15 mouse cellular contexts compared by ENCODE assay signal in genomic region chr5:75635385-75635784, GRCm38 (mm10).
DNase-seq lines count a peak whose midpoint lies in the region; ATAC-seq lines count a peak whose summit lies in the region.
"Had no signal": no experiment of that assay in that cellular context is flagged by ENCODE, and none has a peak within 500 bp of the region (broad histone marks: within the 10 kb centered on the region; RNA-seq: fewer than 3 reads in every experiment).

No protein-coding gene starts in this region.

- H3K27ac ChIP-seq in neural tube, embryonic 15.5 days (replicated peaks), result no peak overlapping the region
- H3K27ac ChIP-seq: embryonic facial prominence, embryonic 12.5 days; liver, embryonic 13.5 days had no signal

- WGBS in neural tube, embryonic 15.5 days, result 65% methylated on average over 12 of the region's 12 CpGs

- H3K27me3 ChIP-seq in neural tube, embryonic 15.5 days (replicated peaks), result no peaks in the 10 kb centered on the region
- H3K27me3 ChIP-seq: embryonic facial prominence, embryonic 12.5 days; liver, embryonic 13.5 days had no signal

- no peak for ATAC-seq in neural tube, embryonic 15.5 days (ENCODE audit: low FRiP score)
- ATAC-seq: intestine, embryonic 16.5 days had no signal

- H3K4me3 ChIP-seq in neural tube, embryonic 15.5 days (replicated peaks), result no peak overlapping the region
- H3K4me3 ChIP-seq: embryonic facial prominence, embryonic 12.5 days; liver, embryonic 13.5 days had no signal

- peaks cover 7% of the 10 kb centered on the region; the same call in 1 of the 2 replicates for H3K36me3 ChIP-seq in neural tube, embryonic 15.5 days
- H3K36me3 ChIP-seq: embryonic facial prominence, embryonic 12.5 days had no signal

- no peaks in the 10 kb centered on the region for H3K9me3 ChIP-seq in neural tube, embryonic 15.5 days (replicated peaks)
- H3K9me3 ChIP-seq: embryonic facial prominence, embryonic 12.5 days; liver, embryonic 13.5 days had no signal

- H3K9ac ChIP-seq in neural tube, embryonic 15.5 days (replicated peaks), result no peak overlapping the region
- H3K9ac ChIP-seq: embryonic facial prominence, embryonic 12.5 days; liver, embryonic 13.5 days had no signal

- H3K4me1 ChIP-seq in neural tube, embryonic 15.5 days, result peaks cover 15% of the 10 kb centered on the region
- H3K4me1 ChIP-seq: embryonic facial prominence, embryonic 12.5 days had no signal

- peak; percentile 8 to 37 for DNase-seq in frontal cortex, adult 2 months (ENCODE audit: extremely low spot score in 1 of 2, low spot score in 1 of 2)
- no peak for DNase-seq in frontal cortex, postnatal 25 days (ENCODE audit: low spot score in 2 of 2)
- peak; percentile 73 for DNase-seq in brain, adult 2 months (ENCODE audit: low read depth, low spot score)
- peak; percentile 53 to 71 for DNase-seq in cerebellum, postnatal 10 days
- DNase-seq in left cerebral cortex, postnatal 36 days (ENCODE audit: low spot score in 2 of 2), result peak; percentile 37 to 43
- no peak for DNase-seq in spleen, adult 12 weeks (ENCODE audit: low spot score)
- no peak for DNase-seq in urinary bladder, postnatal 25 days (ENCODE audit: low spot score)
- DNase-seq: B cell, adult 2 months; liver, embryonic 13.5 days; lung, postnatal 36 days; spleen, adult 18-20 months had no signal

- H3K4me2 ChIP-seq in neural tube, embryonic 15.5 days, result no peak overlapping the region
- H3K4me2 ChIP-seq: embryonic facial prominence, embryonic 12.5 days; heart, embryonic 11.5 days; liver, embryonic 13.5 days had no signal

- intact Hi-C loops in left cerebral cortex, postnatal 36 days (cut with DNase I), result no loop called here

Comparison
In these comparisons a context has a peak if more than half of its experiments do, and no peak if none do; other contexts are left out.
1. DNase-seq: peak in frontal cortex, adult 2 months (2 of 2), brain, adult 2 months (single experiment), cerebellum, postnatal 10 days (2 of 2) and left cerebral cortex, postnatal 36 days (2 of 2); none in frontal cortex, postnatal 25 days (0 of 2), spleen, adult 12 weeks (single experiment) and urinary bladder, postnatal 25 days (single experiment).